Mouse (Mus musculus) liver, embryonic 14.5 days (tissue): ENCODE data around the gene Zic1.

Source experiments
- CTCF ChIP-seq: IDR thresholded peaks from 2 replicates; pipeline ENCODE4 v1.5.1; 2016; ENCODE audit warnings: antibody characterized with exemption, low read depth, control low read depth
- EP300 ChIP-seq: IDR thresholded peaks from 2 replicates; pipeline ENCODE4 v1.6.1; 2016; ENCODE audit warnings: antibody characterized with exemption, low read depth

GRCm38 (mm10) chr9:91355629-91356352, 9.8 kb downstream of the Zic1 start:
- TF ChIP-seq CTCF (no peak), EP300 (no peak)
